Comparison of ENCODE assay signal across 24 mouse cellular contexts in genomic region chr19:41560856-41561255, GRCm38 (mm10).
"Had no signal": no experiment of that assay in that cellular context is flagged by ENCODE, and none has a peak within 500 bp of the region (broad histone marks: within the 10 kb centered on the region; RNA-seq: fewer than 3 reads in every experiment).

No protein-coding gene starts in this region.

- H3K4me1 ChIP-seq: heart, embryonic 15.5 days; kidney, embryonic 15.5 days; limb, embryonic 15.5 days; liver, embryonic 13.5 days; liver, embryonic 15.5 days had no signal

- H3K4me3 ChIP-seq: heart, adult 2 months; heart, embryonic 13.5 days; heart, embryonic 15.5 days; hindbrain, embryonic 13.5 days; hindbrain, embryonic 15.5 days; kidney, embryonic 15.5 days; limb, embryonic 13.5 days; limb, embryonic 15.5 days; liver, embryonic 13.5 days; liver, embryonic 15.5 days had no signal

- H3K27me3 ChIP-seq: heart, embryonic 13.5 days; heart, embryonic 15.5 days; hindbrain, embryonic 13.5 days; hindbrain, embryonic 15.5 days; kidney, embryonic 15.5 days; limb, embryonic 13.5 days; limb, embryonic 15.5 days; liver, embryonic 13.5 days; liver, embryonic 15.5 days had no signal

- H3K4me2 ChIP-seq: heart, embryonic 11.5 days; heart, embryonic 13.5 days; heart, embryonic 15.5 days; hindbrain, embryonic 13.5 days; hindbrain, embryonic 15.5 days; kidney, embryonic 15.5 days; limb, embryonic 13.5 days; limb, embryonic 15.5 days; liver, embryonic 11.5 days; liver, embryonic 13.5 days; liver, embryonic 15.5 days had no signal

- ATAC-seq: hindbrain, postnatal 0 days; intestine, embryonic 16.5 days had no signal

- DNase-seq: gastrocnemius, postnatal 14 days; gastrocnemius, postnatal 36 days; heart, adult 11 months; heart, adult 2 months; heart, postnatal 14 days; heart, postnatal 36 days; kidney, adult 18-20 months; layer of hippocampus, adult 9-11 months; layer of hippocampus, postnatal 36 days; left cerebral cortex, postnatal 4 days; liver, embryonic 13.5 days had no signal

- H3K9me3 ChIP-seq: heart, embryonic 13.5 days; heart, embryonic 15.5 days; hindbrain, embryonic 13.5 days; hindbrain, embryonic 15.5 days; kidney, embryonic 15.5 days; limb, embryonic 13.5 days; limb, embryonic 15.5 days; liver, embryonic 13.5 days; liver, embryonic 15.5 days had no signal

- H3K27ac ChIP-seq: heart, adult 2 months; heart, embryonic 13.5 days; heart, embryonic 15.5 days; hindbrain, embryonic 13.5 days; hindbrain, embryonic 15.5 days; hindbrain, postnatal 0 days; kidney, embryonic 15.5 days; kidney, postnatal 0 days; limb, embryonic 13.5 days; limb, embryonic 15.5 days; liver, embryonic 13.5 days; liver, embryonic 15.5 days had no signal

- H3K9ac ChIP-seq: heart, embryonic 13.5 days; heart, embryonic 15.5 days; hindbrain, embryonic 13.5 days; hindbrain, embryonic 15.5 days; kidney, embryonic 15.5 days; limb, embryonic 13.5 days; limb, embryonic 15.5 days; liver, embryonic 13.5 days; liver, embryonic 15.5 days had no signal
